Mouse (Mus musculus): Measurements from ENCODE around the gene Ypel4. TPM values are rescaled to one million over a fixed set of nuclear protein-coding genes. Genes with fewer than 3 reads are reported as not detected.
A peak's percentile ranks its signal among the peaks of the same experiment; 100 is the strongest.

Ypel4 gene
- total and polyA plus RNA-seq, 2 experiments from 2014 or later, result 9.3 to 15.0 TPM

DNA sequence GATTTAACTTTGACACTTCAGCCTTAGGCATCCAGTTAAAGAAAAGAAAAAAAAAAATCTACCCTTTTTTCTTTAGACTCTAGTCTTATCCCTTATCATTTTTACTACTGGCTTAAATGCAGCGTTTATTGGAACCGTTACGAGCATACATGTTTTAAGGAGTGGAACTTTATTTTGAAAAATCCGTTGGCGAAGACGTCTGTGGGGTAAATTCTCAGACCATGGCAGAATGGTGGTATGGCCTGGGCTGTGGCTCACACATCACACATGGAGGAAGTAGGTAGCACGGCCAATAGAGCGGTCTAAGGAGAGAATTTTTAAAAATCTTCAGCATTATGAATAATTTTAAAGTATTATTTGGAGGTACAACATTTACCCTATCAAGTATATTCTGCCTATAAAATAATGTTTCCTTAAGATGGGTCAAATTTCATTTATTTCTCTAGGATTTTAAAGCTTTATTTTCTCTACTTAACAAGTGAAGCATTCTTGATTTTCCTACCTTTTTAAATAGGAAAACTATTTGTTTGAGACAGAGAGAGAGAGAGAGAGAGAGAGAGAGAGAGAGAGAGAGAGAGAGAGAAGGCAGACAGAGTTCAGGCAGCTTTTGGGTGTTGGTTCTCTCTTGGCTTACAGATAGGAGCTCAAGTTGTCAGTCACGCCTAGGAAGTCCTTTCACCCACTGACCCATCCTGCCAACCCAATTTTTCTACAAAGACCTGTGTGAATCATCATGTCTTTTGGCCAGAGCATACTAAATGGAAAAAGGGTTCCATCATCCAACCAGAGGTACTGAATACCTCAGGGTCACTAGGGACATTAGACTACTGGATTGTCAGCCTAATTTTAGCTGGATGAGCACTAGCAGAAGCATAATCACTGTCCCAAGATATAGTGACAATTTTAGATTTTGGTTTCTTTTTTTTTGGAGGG lies 17.2 kb upstream of the Ypel4 start:
- H3K4me2 ChIP-seq (ENCODE audit: low read depth), result peak overlapping the region; percentile 69
- peaks cover 7% of the 10 kb centered on the region; the same call in 1 of the 2 replicates for H3K36me3 ChIP-seq (ENCODE audit: insufficient read depth)
- no peak for TF ChIP-seq CTCF (IDR thresholded peaks at IDR 0.05; ENCODE audit: low read depth)
- ATAC-seq, result no peak
- H3K4me3 ChIP-seq (ENCODE audit: low read depth, low read length), result peak overlapping the region; percentile 94
- no peak overlapping the region for H3K27ac ChIP-seq (ENCODE audit: low read depth, low read length)
- DNase-seq, result no peak
- no peaks in the 10 kb centered on the region for H3K27me3 ChIP-seq (ENCODE audit: insufficient read depth, low read length)
- H3K9ac ChIP-seq, result peak overlapping the region; percentile 59; the same call in 1 of the 2 replicates
- WGBS, result 36% methylated on average over 9 of the region's 9 CpGs
- H3K4me1 ChIP-seq (ENCODE audit: insufficient read depth), result peaks cover 6% of the 10 kb centered on the region; the same call in 1 of the 2 replicates
- no peaks in the 10 kb centered on the region for H3K9me3 ChIP-seq (ENCODE audit: low read length)

GRCm38 (mm10) chr2:84717357-84717756 lies 16.5 kb upstream of the Ypel4 start:
- no peak overlapping the region for H3K4me2 ChIP-seq (ENCODE audit: low read depth)
- H3K4me1 ChIP-seq (ENCODE audit: insufficient read depth), result peaks cover 6% of the 10 kb centered on the region; the same call in 1 of the 2 replicates
- no peak overlapping the region for H3K27ac ChIP-seq (ENCODE audit: low read depth, low read length)
- no peak for TF ChIP-seq CTCF (IDR thresholded peaks at IDR 0.05; ENCODE audit: low read depth)
- peaks cover 9% of the 10 kb centered on the region; the same call in 1 of the 2 replicates for H3K36me3 ChIP-seq (ENCODE audit: insufficient read depth)
- WGBS, result 94% methylated on average over 4 of the region's 4 CpGs
- no peak overlapping the region for H3K4me3 ChIP-seq (ENCODE audit: low read depth, low read length)
- ATAC-seq (no peak), DNase-seq (no peak)
- no peaks in the 10 kb centered on the region for H3K9me3 ChIP-seq (ENCODE audit: low read length)
- no peak overlapping the region for H3K9ac ChIP-seq
- no peaks in the 10 kb centered on the region for H3K27me3 ChIP-seq (ENCODE audit: insufficient read depth, low read length)

GRCm38 (mm10) chr2:84720718-84721117 lies 13.1 kb upstream of the Ypel4 start:
- H3K9me3 ChIP-seq (ENCODE audit: low read length), result no peaks in the 10 kb centered on the region
- no peak for ATAC-seq
- H3K36me3 ChIP-seq (ENCODE audit: insufficient read depth), result peaks cover 19% of the 10 kb centered on the region
- DNase-seq, result no peak
- 95% methylated on average over 2 of the region's 2 CpGs for WGBS
- no peak overlapping the region for H3K4me2 ChIP-seq (ENCODE audit: low read depth)
- H3K9ac ChIP-seq, result no peak overlapping the region
- no peak overlapping the region for H3K4me3 ChIP-seq (ENCODE audit: low read depth, low read length)
- H3K27ac ChIP-seq (ENCODE audit: low read depth, low read length), result no peak overlapping the region
- no peak for TF ChIP-seq CTCF (IDR thresholded peaks at IDR 0.05; ENCODE audit: low read depth)
- H3K27me3 ChIP-seq (ENCODE audit: insufficient read depth, low read length), result no peaks in the 10 kb centered on the region
- H3K4me1 ChIP-seq (ENCODE audit: insufficient read depth), result no peaks in the 10 kb centered on the region

- no peaks in the 10 kb centered on the region for H3K27me3 ChIP-seq (ENCODE audit: insufficient read depth, low read length)
- no peak overlapping the region for H3K4me3 ChIP-seq (ENCODE audit: low read depth, low read length)
- 93% methylated on average over 3 of the region's 3 CpGs for WGBS
- peaks cover 19% of the 10 kb centered on the region for H3K36me3 ChIP-seq (ENCODE audit: insufficient read depth)
- ATAC-seq (no peak), DNase-seq (no peak)
- no peak for TF ChIP-seq CTCF (IDR thresholded peaks at IDR 0.05; ENCODE audit: low read depth)
- H3K9me3 ChIP-seq (ENCODE audit: low read length), result no peaks in the 10 kb centered on the region
- no peak overlapping the region for H3K4me2 ChIP-seq (ENCODE audit: low read depth)
- H3K4me1 ChIP-seq (ENCODE audit: insufficient read depth), result 0 out of 2 replicates have a peak, but pooled peaks cover 4% of the 10 kb centered on the region
- no peak overlapping the region for H3K27ac ChIP-seq (ENCODE audit: low read depth, low read length)
- no peak overlapping the region for H3K9ac ChIP-seq
These were observed 12.7 kb upstream of the Ypel4 start for GRCm38 (mm10) chr2:84721182-84721581.

- H3K4me3 ChIP-seq (ENCODE audit: low read depth, low read length), result no peak overlapping the region
- peaks cover 19% of the 10 kb centered on the region for H3K36me3 ChIP-seq (ENCODE audit: insufficient read depth)
- 95% methylated on average over 14 of the region's 14 CpGs for WGBS
- H3K9ac ChIP-seq, result no peak overlapping the region
- no peaks in the 10 kb centered on the region for H3K9me3 ChIP-seq (ENCODE audit: low read length)
- no peak for TF ChIP-seq CTCF (IDR thresholded peaks at IDR 0.05; ENCODE audit: low read depth)
- no peak for ATAC-seq
- H3K27me3 ChIP-seq (ENCODE audit: insufficient read depth, low read length), result no peaks in the 10 kb centered on the region
- H3K27ac ChIP-seq (ENCODE audit: low read depth, low read length), result no peak overlapping the region
- DNase-seq, result no peak
- H3K4me1 ChIP-seq (ENCODE audit: insufficient read depth), result peaks cover 9% of the 10 kb centered on the region; the same call in 1 of the 2 replicates
- H3K4me2 ChIP-seq (ENCODE audit: low read depth), result no peak overlapping the region
These were observed 10.0 kb upstream of the Ypel4 start for GRCm38 (mm10) chr2:84723856-84724255.

GRCm38 (mm10) chr2:84725770-84726169 lies 8.1 kb upstream of the Ypel4 start:
- Histone ChIP-seq H3K9ac (no peak overlapping the region), H3K27ac (ENCODE audit: low read depth, low read length) (no peak overlapping the region), H3K4me1 (ENCODE audit: insufficient read depth) (peaks cover 9% of the 10 kb centered on the region; the same call in 1 of the 2 replicates), H3K36me3 (ENCODE audit: insufficient read depth) (peaks cover 19% of the 10 kb centered on the region), H3K27me3 (ENCODE audit: insufficient read depth, low read length) (no peaks in the 10 kb centered on the region), H3K4me3 (ENCODE audit: low read depth, low read length) (no peak overlapping the region), H3K9me3 (ENCODE audit: low read length) (no peaks in the 10 kb centered on the region), H3K4me2 (ENCODE audit: low read depth) (no peak overlapping the region)
- WGBS, result 95% methylated on average over 10 of the region's 10 CpGs
- DNase-seq (no peak), ATAC-seq (no peak)
- TF ChIP-seq CTCF (IDR thresholded peaks at IDR 0.05; ENCODE audit: low read depth), result no peak

- Histone ChIP-seq H3K9ac (peak overlapping the region; percentile 66), H3K4me2 (ENCODE audit: low read depth) (peak overlapping the region; percentile 87), H3K4me3 (ENCODE audit: low read depth, low read length) (peak overlapping the region; percentile 51), H3K4me1 (ENCODE audit: insufficient read depth) (peaks cover 9% of the 10 kb centered on the region; the same call in 1 of the 2 replicates), H3K27me3 (ENCODE audit: insufficient read depth, low read length) (no peaks in the 10 kb centered on the region), H3K9me3 (ENCODE audit: low read length) (no peaks in the 10 kb centered on the region), H3K27ac (ENCODE audit: low read depth, low read length) (no peak overlapping the region), H3K36me3 (ENCODE audit: insufficient read depth) (peaks cover 12% of the 10 kb centered on the region)
- ATAC-seq (no peak), DNase-seq (no peak)
- TF ChIP-seq CTCF (IDR thresholded peaks at IDR 0.05; ENCODE audit: low read depth), result no peak
- 3% methylated on average over 9 of the region's 9 CpGs for WGBS
These were observed 7.1 kb upstream of the Ypel4 start for GRCm38 (mm10) chr2:84726716-84727115.
